Mouse (Mus musculus): ENCODE results near the gene Tsc22d4.

- TF ChIP-seq POLR2A (IDR thresholded peaks at IDR 0.05; ENCODE audit: borderline replicate concordance, insufficient read depth, low read length) (no peak), CTCF (IDR thresholded peaks at IDR 0.05; ENCODE audit: borderline replicate concordance, insufficient read depth, low read depth, low read length) (no peak)
Measured at GRCm38 (mm10) chr5:137742836-137743235, 2.7 kb upstream of the Tsc22d4 start.

Measured in cerebellum, adult 2 months (tissue).